In the genomic region with DNA sequence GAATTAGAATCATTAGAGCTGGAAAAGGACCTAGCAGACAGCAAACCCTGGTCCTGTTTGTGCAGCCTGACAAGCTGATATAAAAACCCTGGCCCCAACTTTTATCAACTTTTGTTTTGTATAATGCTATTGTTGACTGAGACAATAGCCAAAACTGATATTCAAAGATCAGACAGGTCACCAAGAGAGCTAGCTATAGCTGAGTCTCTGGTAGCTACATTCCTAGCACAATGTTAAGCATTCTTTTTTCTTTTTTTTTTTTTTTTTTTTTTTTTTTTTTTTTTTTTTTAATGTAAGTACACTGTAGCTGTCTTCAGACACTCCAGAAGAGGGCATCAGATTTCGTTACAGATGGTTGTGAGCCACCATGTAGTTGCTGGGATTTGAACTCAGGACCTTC, we compare ENCODE assay signal across 31 mouse cellular contexts. TPM values are rescaled to one million over a fixed set of nuclear protein-coding genes. Genes with fewer than 3 reads are reported as not detected.
"Had no signal": no experiment of that assay in that cellular context is flagged by ENCODE, and none has a peak within 500 bp of the region (broad histone marks: within the 10 kb centered on the region; RNA-seq: fewer than 3 reads in every experiment).

No protein-coding gene starts in this region.

RNA-seq across cellular contexts. Expression of a gene that starts 14.3 kb away (rescaled TPM):
- total RNA-seq: left cerebral cortex, postnatal 10 days; left cerebral cortex, postnatal 14 days; left cerebral cortex, postnatal 25 days; left cerebral cortex, postnatal 36 days; left cerebral cortex, postnatal 4 days; megakaryocyte progenitor cell, adult 5-6 weeks; megakaryocyte, adult 5-6 weeks; megakaryocyte-erythroid progenitor cell, adult 5-6 weeks; monocyte, adult 5-6 weeks had no signal
- polyA plus RNA-seq: limb, embryonic 10.5 days; limb, embryonic 11.5 days; limb, embryonic 12.5 days; liver, embryonic 11.5 days; liver, embryonic 12.5 days; liver, embryonic 13.5 days; liver, embryonic 14.5 days; liver, embryonic 15.5 days; liver, postnatal 0 days; lung, adult 2 months; lung, postnatal 0 days; macrophage; midbrain, embryonic 10.5 days; midbrain, embryonic 11.5 days; midbrain, embryonic 12.5 days; midbrain, embryonic 13.5 days; midbrain, embryonic 14.5 days; midbrain, embryonic 15.5 days; midbrain, embryonic 16.5 days; midbrain, postnatal 0 days; neural tube, embryonic 11.5 days; neural tube, embryonic 12.5 days had no signal
